Mouse (Mus musculus) intestine, postnatal 0 days (tissue): ENCODE results near the gene Gbx1. TPM values are rescaled to one million over a fixed set of nuclear protein-coding genes. Genes with fewer than 3 reads are reported as not detected.
A peak's percentile ranks its signal among the peaks of the same experiment; 100 is the strongest.

Source experiments
- ATAC-seq: fragments of 200-750 bp; cut with Nextera tagmentation; 2 replicates; pipeline ENCODE4 v1.8.0; 2017; ENCODE audit warnings: mild to moderate bottlenecking, moderate TSS enrichment, moderate library complexity
- H3K27ac ChIP-seq: fragments of 300-500 bp; sonication (generic); 2 replicates; pipeline ENCODE4 v1.5.1; 2014; ENCODE audit warnings: mild to moderate bottlenecking, low read depth, low read length, moderate library complexity
- H3K27me3 ChIP-seq: fragments of 300-500 bp; sonication (generic); replicated peaks from 2 replicates; pipeline ENCODE4 v1.6.1; 2014; ENCODE audit warnings: low read length, mixed read lengths; ENCODE audit not compliant: control insufficient read depth, insufficient read depth
- H3K36me3 ChIP-seq: fragments of 300-500 bp; sonication (generic); 2 replicates; pipeline ENCODE4 v1.6.1; 2014; ENCODE audit warnings: mild to moderate bottlenecking, moderate library complexity; ENCODE audit not compliant: control insufficient read depth, insufficient read depth
- H3K4me1 ChIP-seq: fragments of 300-500 bp; sonication (generic); replicated peaks from 2 replicates; pipeline ENCODE4 v1.6.1; 2014; ENCODE audit warnings: antibody characterized with exemption, low read length, mixed read lengths; ENCODE audit not compliant: control insufficient read depth, insufficient read depth
- H3K4me2 ChIP-seq: fragments of 300-500 bp; sonication (generic); replicated peaks from 2 replicates; pipeline ENCODE4 v1.6.1; 2014; ENCODE audit warnings: low read depth, mild to moderate bottlenecking, moderate library complexity
- H3K4me3 ChIP-seq: fragments of 300-500 bp; sonication (generic); 2 replicates; pipeline ENCODE4 v1.5.1; 2014; ENCODE audit warnings: low read depth, low read length
- H3K9ac ChIP-seq: fragments of 300-500 bp; sonication (generic); 2 replicates; pipeline ENCODE4 v1.6.1; 2014; ENCODE audit warnings: mild to moderate bottlenecking, low read depth, low read length
- H3K9me3 ChIP-seq: fragments of 300-500 bp; sonication (generic); 2 replicates; pipeline ENCODE4 v1.6.1; 2016; ENCODE audit warnings: mixed run types; ENCODE audit not compliant: control insufficient read depth
- CTCF ChIP-seq: sonication (generic); IDR thresholded peaks from 2 replicates; pipeline ENCODE4 v1.5.1; 2016; ENCODE audit warnings: low read depth, mild to moderate bottlenecking, control low read depth, antibody characterized with exemption, moderate library complexity
- WGBS: fragments of 180-500 bp; shearing (Covaris S2); extraction: QIAGEN DNeasy Blood & Tissue Kit; methylation state at CpG from one replicate; pipeline ENCODE4 v1.1.7; 2014; 5-methylcytosine and 5-hydroxymethylcytosine counted together
- polyA plus RNA-seq: library from polyadenylated mRNA; unstranded; fragments of >200 nt; fragmentation: Nextera tagmentation; extraction: Ambion mirVana; gene quantifications from 2 replicates; pipeline ENCODE4 v1.2.1, GENCODE M21; 2015

Gbx1 gene
- polyA plus RNA-seq, 1 experiment from 2014 or later: not detected

DNA sequence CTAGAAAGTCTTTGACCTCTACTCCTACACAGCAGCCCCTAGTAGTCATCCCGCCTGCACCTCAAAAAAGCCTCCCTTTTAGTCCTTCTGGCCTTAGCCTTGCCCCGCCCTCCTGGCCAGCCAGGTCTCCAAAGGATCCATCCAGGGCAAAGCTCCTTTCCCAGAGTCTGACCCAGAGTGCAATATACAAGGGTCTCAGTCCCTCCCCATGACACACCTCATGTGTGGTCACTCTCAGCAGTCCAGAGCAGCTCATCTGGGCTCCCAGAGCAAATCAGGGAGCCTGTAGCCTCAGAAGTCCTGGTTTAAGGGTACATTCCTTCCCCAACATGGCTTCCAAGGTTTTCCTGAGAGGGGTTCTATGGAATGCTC, 24.3 kb upstream of the Gbx1 start:
- H3K4me2 ChIP-seq: 0 out of 2 replicates have a peak overlapping the region, but pooled peaks have one; percentile 13
- H3K36me3 ChIP-seq: no peaks in the 10 kb centered on the region
- 0 out of 2 replicates have a peak, but pooled peaks cover 4% of the 10 kb centered on the region for H3K27me3 ChIP-seq
- H3K27ac ChIP-seq: no peak overlapping the region
- H3K4me1 ChIP-seq: no peaks in the 10 kb centered on the region
- H3K9ac ChIP-seq: no peak overlapping the region
- TF ChIP-seq CTCF: no peak
- no peak overlapping the region for H3K4me3 ChIP-seq
- 49% methylated on average over 2 of the region's 2 CpGs for WGBS
- no peak for ATAC-seq
- H3K9me3 ChIP-seq: no peaks in the 10 kb centered on the region

DNA sequence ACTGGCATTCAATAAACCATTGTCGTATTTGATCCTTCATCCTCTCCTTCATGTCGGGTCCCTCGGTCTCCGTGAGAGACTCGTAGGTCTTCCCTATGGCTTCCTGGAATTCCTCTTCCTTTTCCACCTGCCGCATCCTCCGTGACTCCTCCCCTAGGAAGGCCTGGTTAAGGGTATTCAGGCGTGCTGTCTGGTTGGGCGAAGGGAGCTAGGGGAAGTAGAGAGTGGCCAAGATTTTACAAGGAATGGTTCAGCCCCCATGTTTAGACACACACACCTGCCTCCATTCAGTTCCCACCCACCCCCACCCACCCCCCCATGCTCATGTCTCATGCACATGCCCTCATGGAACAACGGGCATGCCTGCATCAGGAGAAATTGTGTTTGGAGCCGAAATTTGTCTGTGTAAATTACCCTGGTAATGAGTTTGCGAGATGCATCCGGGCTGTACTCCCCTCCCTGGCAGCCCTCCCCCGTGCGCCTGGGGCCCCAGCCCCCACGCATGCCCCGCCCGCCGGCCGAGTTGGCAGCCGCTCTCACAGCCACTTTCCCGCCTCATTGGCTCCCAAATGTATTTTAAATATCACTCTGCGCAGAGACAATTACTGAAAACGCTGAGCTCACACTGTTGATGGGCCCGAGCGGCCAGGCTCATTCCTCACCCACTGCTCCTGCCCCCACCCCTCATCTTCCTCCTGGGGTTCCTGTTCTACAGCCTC, 23.8 kb upstream of the Gbx1 start:
- TF ChIP-seq CTCF: no peak
- WGBS: 27% methylated on average over 26 of the region's 26 CpGs
- Histone ChIP-seq H3K4me3 (no peak overlapping the region), H3K4me1 (no peaks in the 10 kb centered on the region), H3K36me3 (no peaks in the 10 kb centered on the region), H3K27me3 (0 out of 2 replicates have a peak, but pooled peaks cover 4% of the 10 kb centered on the region), H3K9ac (no peak overlapping the region), H3K9me3 (no peaks in the 10 kb centered on the region), H3K27ac (no peak overlapping the region), H3K4me2 (peak overlapping the region; percentile 13; the same call in 1 of the 2 replicates)
- no peak for ATAC-seq

DNA sequence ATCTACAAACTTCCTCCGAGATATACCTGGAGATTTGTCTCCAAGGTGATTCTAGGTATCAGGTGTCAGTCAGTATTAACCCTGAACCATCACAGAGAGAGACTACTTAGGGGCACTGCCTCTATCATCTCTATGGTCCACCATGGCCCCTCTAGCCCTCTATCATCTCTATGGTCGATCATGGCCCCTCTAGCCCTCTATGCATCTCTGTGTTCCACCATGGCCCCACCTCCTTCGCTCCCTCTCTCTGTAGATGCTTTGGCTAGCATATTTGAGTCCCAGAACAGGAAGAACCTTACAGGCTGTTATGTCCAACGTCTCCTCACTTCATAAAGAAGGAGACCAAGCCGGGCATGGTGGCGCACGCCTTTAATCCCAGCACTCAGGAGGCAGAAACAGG, 15.6 kb upstream of the Gbx1 start:
- no peak for ATAC-seq
- no peak overlapping the region for H3K27ac ChIP-seq
- no peak for TF ChIP-seq CTCF
- H3K4me3 ChIP-seq: no peak overlapping the region
- H3K9me3 ChIP-seq: no peaks in the 10 kb centered on the region
- H3K4me1 ChIP-seq: no peaks in the 10 kb centered on the region
- WGBS: 80% methylated on average over 7 of the region's 7 CpGs
- no peaks in the 10 kb centered on the region for H3K36me3 ChIP-seq
- H3K4me2 ChIP-seq: no peak overlapping the region
- H3K27me3 ChIP-seq: no peaks in the 10 kb centered on the region; the same call in 1 of the 2 replicates
- no peak overlapping the region for H3K9ac ChIP-seq

DNA sequence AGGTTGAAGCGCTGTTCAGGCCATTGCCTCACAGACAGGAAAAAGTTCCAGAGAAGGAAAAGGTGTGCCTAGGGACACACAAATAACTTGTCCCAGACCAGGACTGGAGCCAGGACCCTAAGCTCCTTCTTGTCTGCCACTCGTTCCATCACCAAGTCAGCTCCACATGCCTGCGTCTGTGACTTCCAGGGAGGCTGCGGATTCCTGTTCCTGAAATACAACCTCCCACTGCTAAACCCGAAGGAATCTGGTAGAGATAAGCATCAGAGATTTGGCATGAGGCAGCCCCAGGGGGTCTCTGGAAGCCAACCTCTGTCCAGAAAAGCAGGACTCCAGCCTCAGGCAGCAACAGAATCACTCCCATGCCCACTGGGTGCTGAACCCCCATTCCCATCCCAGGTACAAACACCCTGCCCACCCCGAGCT, 14.2 kb upstream of the Gbx1 start:
- 14% methylated on average over 6 of the region's 6 CpGs for WGBS
- ATAC-seq: no peak
- H3K4me3 ChIP-seq: no peak overlapping the region

DNA sequence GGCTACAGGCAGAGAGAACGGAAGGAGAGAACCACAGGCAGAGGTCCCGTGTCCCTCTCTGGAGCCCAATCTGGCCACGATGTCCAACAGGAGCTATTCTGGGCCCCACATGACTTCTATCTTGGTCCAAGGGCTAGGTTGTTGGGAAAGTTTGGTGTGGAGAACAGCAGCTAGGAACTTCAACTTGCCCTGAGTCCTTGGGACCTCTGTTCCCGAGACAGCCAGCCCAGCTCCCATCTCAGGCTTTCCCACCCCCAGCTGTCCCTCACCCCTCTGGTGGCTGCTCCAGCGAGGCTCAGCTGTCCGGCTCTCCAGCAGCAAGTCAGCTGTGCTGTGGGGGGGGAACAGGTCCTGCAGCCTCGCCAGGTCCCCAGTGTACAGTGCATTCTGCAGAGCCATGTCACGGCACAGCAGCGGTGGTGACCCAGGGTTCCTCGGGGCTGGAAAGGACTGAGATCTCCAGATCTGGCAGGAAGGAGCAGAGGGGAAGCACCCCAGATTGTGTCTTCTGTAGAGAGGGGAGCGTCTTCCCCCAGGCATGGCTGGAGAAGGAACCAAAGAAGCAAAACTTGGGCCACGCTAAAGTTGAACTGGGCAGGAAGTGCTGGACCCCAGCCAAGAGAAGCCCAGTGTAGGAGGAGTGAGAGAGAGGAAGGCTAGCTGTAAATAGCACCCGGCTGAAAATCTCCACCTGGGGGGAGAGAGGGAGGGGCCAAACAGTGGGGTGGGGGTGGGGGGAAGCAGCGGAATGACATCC, 13.6 kb upstream of the Gbx1 start, which contains the start of gene Asb10:
Gene Asb10 (minus strand): TSS at position 592 of the 757 bp plus-strand sequence.
- Histone ChIP-seq H3K4me1 (no peaks in the 10 kb centered on the region), H3K4me2 (peak within 1 kb of the TSS; percentile 48), H3K9ac (no peak within 1 kb of the TSS), H3K4me3 (no peak within 1 kb of the TSS), H3K36me3 (no peaks in the 10 kb centered on the region), H3K27ac (no peak within 1 kb of the TSS), H3K27me3 (no peaks in the 10 kb centered on the region; the same call in 1 of the 2 replicates), H3K9me3 (no peaks in the 10 kb centered on the region)
- WGBS: 21% methylated on average over 14 of the region's 14 CpGs
- no peak for ATAC-seq
- no peak for TF ChIP-seq CTCF

More for the DNA sequence above, 14.2 kb upstream of the Gbx1 start:
- Histone ChIP-seq H3K27me3 (no peaks in the 10 kb centered on the region; the same call in 1 of the 2 replicates), H3K4me2 (peak overlapping the region; percentile 48), H3K36me3 (no peaks in the 10 kb centered on the region), H3K9ac (no peak overlapping the region), H3K4me1 (no peaks in the 10 kb centered on the region), H3K27ac (no peak overlapping the region), H3K9me3 (no peaks in the 10 kb centered on the region)
- TF ChIP-seq CTCF: no peak

DNA sequence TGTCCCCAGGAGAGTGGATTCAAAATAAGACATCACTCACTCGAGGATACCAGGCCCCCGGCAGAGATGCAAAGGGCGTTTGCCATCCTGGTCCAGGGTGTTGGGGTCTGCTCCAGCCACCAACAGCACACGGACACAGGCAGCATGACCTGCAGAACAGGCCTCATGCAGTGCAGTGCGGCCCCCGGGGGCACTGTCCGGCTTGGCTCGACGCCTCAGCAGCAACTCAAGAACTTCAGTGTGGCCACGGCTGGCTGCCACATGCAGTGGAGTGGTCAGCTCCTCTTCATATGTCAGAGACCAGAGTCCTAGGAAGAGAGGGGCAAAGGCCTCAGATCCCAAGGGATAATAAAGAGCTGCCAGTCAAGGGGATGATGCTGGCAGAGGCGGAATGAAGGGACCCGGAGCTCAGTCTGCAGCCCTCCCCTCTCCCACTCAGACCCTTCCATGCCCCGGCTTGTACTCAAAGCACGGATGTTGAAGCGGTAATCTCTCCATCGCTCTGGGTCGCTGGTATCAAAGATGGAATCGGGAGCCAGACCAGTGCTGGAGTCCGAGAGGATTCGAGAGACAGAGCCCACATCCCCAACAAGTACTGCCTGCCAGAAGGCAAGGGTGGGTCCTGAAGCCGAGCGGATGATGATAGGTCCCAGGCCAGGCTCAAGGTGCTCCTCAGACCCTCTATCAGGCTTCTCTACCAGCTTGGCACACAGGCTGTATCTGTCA, 12.7 kb upstream of the Gbx1 start:
- Histone ChIP-seq H3K27me3 (no peaks in the 10 kb centered on the region; the same call in 1 of the 2 replicates), H3K36me3 (no peaks in the 10 kb centered on the region), H3K4me2 (no peak overlapping the region), H3K9me3 (no peaks in the 10 kb centered on the region), H3K4me1 (no peaks in the 10 kb centered on the region), H3K4me3 (no peak overlapping the region), H3K9ac (no peak overlapping the region), H3K27ac (no peak overlapping the region)
- 84% methylated on average over 22 of the region's 22 CpGs for WGBS
- ATAC-seq: no peak
- no peak for TF ChIP-seq CTCF
